Mouse (Mus musculus) adrenal gland (tissue): ENCODE measurements around the gene Dll4.

Experiments
- intact Hi-C: fragments of 180-260 bp; cut with DNase I; formaldehyde crosslinking; loops from one replicate; pipeline ENCODE4 v1.15.1; 2025

Dll4 gene

DNA sequence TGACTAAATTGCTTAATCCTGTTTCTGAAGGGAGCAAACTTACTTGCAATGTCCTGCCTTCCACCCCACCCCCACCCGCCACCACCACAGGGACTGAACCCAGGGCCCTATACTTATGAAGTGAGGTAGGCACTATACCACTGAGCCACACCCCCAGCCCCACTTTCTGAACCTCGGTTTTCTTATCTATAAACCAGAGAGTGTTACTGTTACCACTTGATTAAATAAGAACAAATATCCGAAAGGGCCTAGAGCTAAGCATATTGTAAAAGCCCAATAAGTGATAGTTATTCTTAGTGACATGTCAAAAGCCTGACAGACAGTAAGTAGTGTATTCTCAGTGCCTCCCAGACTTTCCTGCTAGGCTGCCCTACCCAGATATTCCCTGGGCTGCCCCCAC is 21.2 kb upstream of the Dll4 start:
- intact Hi-C loops = loop anchor here (5.0 kb wide), 1 partner anchor 133 kb away; no protein-coding TSS in a partner anchor

DNA sequence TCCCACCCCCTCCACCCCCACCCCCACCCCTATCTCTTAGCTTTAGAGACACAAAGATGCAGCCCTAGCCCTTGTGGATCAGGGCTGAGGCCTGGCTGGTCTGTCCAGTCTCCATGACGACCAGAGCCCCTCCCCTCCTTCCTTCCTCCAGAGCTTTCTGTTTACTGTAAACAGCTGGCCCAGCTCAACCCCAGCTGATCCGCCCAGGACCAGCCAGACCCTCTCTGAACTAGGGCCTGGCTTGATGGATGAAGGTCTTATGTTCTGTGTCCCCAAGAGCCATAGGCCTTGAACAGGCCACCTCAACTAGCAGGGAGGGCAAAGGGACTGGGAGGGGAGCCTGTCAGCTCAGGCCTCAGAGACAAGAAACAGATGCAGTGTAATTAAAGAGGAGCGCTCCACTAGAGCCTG is 20.8 kb upstream of the Dll4 start:
- intact Hi-C loops = loop anchor here (5.0 kb wide), 1 partner anchor 132 kb away; no protein-coding TSS in a partner anchor

DNA sequence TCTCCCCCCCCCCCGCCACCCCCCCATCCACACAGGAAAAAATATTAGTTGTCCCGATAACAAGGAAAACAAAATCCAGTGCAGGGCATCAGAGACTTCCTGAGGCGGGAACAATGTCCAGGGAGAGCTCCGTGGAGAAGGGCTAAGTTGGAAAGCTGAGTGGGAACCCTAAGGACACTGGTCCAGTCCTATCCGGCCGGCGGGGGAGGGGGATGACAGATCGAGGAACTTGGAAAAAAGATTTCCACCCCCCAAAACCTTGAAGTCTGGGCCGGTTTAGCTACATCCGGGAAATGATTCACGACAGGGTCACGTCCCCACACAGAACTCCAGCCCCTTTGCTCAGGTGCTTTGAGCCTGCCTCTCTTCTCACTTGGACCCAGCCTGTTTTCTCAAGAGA is 14.0 kb upstream of the Dll4 start:
- intact Hi-C loops = no loop called here

DNA sequence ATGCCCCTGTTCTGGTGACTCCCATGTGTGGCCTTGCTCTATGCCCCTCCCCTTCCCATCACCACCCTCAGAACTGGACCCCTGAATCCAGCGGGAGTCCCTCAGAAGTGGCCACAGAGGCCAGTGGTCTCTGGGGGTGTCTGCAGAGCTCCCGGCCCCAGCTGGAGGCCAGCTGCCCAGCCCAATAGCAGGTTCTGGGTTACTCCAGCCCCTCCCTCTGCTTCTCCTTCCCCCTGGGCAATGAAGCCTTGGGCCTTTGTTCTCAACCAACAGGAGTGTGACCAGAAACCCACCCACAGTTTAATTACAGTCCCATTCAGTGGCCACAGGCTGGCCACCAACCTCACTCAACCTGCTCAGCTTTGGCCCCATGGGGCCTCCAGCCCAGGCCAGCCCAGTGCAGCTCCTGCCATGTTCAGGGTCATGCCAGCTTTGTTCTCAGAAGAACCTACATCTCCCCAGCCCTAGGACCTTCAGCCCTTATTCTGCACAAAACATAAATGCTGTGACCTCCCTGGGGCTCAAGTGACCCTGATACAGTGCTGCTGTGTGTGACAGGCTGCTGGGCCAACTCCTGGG is 13.1 kb upstream of the Dll4 start:
- intact Hi-C loops = no loop called here

DNA sequence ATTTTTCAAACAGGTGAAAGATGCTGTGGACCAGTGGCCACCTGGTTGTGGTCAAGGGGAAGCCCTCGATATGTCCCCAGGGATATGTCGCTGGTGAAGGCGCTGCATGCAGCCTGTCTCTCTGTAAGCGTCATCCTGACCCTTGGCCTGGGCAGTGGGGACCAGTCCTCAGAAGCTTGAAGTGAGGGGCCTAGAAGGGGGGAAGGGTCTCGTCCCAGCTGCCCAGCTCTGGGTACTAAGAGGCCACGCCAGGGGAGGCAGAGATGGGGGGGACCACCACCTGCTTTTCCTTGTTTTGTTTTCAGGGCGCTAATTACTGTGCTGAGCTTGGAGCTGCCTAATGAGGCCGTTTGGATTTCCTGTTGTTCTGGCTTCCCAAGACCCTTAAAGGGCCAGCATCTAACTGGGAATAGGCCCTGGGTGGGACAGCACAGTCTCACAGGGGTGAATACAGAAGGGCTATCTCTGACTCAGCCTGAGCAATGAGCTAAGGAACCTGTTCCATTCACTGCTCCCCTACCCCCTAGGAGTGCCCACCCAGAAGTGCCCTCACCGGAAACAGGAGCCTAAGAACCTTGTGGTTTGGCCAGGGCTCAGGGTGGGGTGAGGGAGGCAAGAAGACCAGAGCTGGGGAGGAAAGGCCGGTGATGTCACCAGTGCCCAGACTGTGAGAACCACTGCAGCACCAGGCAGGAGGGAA is 11.7 kb upstream of the Dll4 start:
- intact Hi-C loops = no loop called here

DNA sequence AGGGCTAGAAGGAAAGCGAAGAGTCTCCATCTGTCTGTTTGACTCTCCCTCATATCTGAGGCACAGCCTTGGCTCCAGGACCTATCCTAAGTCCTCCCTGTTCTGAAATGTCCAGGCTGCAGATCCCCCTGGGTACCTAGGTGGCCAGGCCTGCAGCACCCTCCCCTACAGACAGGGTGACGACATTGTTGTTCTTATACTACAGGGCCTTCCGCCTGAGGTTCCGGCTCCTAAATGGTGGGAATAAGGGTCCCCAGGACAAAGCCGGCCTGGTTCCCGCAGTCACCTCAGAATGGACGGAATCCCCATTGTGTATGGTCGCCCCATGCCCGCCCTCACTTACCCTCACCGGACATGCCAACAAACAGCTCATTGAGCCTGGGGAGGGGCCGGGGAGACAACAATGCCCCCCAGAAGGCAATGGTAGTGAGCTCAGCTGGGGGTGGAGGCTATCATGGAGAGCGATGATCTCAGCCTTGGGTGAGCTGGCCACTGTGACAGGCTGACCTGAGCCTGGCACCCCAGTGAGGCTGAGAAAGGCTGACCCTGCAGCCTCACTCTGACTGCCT is 10.8 kb upstream of the Dll4 start:
- intact Hi-C loops = no loop called here

DNA sequence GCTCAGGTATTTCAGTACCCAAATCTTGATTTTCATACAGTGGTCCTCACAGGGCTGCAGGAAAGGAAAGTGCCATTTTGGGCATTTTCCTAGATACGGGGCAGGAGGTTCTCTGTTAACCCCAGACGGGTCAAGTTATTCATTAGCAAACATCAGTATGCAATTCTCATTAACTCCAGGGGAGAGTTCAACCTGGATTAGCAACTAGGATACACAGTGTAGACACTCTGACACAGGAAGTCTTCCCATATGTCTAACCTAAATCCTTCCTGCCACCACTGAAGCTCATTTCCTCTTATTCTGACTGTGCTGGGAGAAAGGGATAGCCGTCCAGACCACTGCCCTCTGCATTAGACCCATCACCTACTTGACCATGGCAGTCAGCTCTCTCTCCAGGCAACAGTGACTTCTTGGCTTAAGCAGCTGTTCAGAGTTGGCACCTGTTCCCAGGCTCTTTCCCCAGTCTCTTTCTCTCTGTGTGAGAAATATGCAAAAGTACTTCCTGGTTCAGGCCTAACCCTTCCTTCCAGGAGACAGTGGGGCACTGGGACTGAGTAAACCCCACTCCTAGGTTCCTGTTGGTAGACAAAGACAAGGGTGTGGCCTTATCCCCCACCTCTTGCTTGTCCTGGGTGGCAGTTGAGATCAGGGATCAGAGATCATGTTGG is 7.4 kb upstream of the Dll4 start:
- intact Hi-C loops = no loop called here

DNA sequence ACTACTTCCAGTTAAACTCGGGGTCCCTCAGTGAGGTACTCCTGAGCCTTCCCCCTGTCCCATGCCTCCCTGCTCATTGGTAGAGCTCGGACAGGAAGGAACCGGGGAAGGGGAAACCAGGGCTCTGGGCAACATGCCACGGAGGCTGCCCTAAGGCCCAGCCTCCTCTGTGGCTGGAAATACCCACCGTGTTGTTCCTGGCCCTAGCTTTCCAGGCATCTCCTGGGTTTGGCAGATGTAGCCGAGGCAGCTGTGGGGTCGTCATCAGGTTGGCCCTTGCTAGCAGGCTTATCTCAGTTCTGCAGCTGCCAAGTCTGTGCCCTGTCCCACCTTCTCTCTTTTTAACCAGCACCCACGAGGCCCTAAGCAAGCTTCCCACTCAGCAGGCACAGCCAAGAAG is 5.0 kb upstream of the Dll4 start:
- intact Hi-C loops = no loop called here

DNA sequence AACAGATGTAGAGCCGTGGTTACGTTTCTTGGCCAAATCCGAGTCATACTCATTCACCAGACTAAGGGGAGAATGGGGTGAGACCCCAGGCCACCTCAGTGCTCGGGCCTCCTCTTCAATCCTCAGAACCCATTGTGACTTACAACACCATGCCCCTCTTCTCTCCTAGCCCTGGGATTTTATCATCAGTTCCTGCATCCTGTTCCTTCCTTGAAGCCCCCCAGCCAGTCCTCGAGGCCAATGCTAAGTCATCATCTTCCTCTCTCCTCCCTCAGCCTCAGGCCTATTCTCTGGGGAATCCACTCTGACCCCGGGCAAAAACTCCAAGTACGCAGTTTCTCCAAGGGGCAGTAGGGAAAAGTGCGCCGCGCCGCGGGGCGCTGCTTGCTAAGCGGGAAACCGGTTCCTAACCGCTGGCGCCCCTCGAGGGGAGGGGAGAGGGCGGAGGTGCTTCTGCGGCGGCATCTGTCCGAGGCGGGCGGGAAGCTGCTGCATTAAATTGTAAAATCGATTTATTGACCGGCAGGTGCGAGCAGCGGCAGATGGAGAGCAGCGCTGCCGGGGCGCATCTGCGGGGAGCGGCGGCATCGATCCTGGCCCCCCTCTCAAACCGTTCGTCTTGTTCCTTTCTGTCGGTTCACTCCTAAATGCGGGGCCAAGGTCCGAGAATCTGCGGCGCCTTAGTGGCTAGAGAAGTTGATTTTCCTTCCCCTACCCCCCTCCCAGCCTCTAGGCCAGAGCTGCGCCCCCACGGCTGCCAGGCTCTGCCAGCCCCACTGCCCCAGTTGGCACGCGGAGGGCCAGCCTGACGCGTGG is 3.6 kb upstream of the Dll4 start:
- intact Hi-C loops = no loop called here

DNA sequence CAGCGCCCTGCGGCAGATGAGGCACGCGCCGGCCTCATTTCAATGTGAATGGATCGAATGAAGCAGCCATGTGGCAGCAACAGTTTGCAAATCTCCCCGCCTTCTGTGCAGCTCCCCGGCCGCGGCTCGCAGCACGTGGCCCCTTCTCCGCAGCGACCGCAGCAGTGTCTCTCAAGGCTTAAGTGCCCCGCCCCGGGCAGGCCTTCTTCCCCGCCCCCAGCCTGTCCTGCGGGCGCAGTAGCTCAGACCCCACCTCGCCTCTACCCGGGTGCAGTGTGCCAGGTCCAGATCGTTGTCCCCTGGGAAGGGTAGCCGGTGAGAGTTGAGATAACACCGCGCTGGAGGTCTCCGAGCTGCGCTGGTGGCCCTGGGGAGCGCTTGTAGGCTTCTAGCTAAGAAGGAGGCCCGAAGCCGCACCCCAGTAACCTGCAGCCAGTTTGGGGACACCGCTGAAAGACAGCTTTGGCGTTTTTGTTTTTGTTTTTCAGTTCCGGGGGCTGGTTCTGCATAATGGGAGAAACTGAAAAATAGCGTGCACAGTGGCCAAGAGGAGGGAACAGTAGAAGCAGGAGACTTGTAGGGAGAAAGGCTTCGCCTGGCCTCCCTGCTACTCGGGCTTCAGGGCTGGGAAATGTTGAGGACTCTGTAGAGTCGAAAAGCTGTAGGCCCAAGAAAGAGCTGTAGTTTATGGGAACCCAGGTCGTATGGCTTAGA is 2.8 kb upstream of the Dll4 start:
- intact Hi-C loops = no loop called here

DNA sequence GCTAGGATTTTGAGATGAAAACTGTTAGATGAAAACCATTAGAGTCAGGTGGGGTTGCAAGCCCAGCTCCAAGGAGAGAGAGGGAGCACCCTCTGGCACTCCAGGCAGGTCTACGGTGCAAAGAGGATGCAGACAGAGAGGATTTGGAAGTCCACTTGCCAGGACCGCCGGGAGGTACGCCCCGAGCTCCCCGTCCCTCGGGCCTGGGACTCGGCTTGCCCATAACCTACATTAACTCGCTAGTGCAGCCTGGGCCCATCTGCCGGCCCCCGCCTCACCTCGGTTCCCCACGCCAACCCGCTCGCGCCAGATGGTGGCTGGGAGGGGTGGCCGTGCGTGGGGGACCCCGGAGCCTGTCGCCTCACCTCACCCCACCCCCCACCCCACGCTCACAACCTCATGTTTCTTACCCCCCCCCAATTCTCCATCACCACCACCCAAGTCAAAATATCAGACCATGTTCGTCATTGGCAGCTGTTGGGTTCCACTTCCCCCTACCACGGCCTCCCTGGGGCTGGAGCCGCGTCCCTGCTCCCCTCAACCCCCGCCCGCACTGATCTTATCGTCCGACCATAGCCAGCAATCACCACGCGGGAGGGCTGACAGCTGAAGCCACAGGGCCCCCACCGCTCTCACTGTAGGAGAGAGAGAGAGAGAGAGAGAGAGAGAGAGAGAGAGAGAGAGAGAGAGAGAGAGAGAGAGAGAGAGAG is 1.6 kb upstream of the Dll4 start:
- intact Hi-C loops = no loop called here

DNA sequence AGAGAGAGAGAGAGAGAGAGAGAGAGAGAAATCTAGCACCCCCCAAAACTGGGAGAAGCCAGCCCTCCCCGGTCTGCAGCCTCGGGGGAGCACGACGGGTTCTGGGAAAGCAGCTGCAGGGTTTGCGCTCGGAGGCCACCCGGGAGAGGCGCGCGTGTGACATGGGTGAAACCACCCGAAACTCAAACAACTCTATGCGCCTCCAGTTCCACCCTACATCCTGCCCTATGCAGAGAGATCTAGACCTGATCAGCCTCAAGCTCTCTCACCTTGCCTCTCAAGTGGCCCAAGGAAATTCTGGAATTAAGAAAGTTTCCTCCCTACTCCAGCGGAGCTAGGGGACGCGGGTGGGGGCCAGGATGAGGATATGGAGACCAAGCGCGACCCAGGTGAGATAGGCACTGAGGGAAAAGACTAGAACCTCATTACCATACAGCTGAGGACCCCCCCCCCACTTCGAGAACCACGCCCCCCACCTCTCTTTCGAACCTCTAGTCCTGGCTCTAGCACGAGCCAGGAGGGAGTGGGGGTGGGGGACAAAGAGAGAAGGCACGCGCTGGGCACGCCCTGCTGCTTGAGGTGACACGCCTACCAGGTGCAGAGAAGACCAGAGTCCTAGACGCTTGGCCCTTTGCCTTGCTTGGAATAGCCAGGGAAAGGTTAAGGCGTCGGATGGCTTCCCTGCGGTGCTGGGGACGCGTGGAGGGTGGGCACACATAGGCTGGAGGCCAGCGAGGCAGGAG is 837 bp upstream of the Dll4 start:
- intact Hi-C loops = no loop called here

DNA sequence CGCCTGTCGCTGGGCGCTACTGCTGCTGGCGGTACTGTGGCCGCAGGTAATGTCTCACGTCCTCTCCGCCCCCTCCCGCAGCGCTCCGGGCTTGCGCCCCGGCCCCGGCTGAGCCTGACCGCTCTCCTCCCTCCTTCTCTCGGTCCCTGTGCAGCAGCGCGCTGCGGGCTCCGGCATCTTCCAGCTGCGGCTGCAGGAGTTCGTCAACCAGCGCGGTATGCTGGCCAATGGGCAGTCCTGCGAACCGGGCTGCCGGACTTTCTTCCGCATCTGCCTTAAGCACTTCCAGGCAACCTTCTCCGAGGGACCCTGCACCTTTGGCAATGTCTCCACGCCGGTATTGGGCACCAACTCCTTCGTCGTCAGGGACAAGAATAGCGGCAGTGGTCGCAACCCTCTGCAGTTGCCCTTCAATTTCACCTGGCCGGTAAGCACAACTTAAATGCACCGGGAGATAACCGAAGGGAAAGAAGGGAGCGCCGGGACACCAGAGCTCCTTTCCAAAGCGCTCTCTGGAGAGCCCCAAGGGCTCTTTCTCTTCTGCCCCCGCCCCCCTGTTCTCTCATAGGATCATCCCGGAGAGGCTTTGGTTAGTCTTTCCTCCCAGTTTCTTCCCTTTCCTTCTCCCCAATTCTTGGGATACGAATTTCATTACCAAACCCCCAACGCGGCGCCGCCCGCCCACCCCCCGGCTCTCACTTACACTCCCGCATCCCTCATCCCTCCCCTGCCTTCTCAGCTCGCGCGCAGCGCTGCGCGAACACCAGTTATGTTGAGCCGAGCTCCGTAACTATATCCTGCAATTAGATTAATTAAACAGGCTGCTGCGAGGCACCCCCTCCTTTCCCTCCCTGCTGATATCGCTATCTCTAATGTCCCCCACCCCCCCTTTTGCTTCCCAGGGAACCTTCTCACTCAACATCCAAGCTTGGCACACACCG is 847 bp downstream of the Dll4 start:
- intact Hi-C loops = no loop called here

DNA sequence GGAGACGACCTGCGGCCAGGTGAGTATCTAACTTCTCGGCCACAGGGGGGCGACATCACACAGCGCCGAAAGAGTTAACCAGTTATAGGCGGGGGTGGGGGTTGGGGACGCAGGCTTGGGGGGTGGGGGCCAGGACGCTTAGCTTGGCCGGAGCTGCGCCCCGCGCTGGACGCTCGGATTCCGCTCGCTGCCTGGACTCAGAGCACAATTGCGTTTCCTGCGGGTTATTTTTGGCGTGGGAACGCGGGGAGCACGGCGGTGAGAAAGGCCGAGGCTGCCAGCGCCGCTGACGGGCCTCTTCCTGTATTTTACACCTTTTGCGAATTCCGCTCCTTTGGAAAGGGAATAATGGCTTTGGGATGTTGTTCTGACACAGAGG is 1.5 kb downstream of the Dll4 start:
- intact Hi-C loops = no loop called here

DNA sequence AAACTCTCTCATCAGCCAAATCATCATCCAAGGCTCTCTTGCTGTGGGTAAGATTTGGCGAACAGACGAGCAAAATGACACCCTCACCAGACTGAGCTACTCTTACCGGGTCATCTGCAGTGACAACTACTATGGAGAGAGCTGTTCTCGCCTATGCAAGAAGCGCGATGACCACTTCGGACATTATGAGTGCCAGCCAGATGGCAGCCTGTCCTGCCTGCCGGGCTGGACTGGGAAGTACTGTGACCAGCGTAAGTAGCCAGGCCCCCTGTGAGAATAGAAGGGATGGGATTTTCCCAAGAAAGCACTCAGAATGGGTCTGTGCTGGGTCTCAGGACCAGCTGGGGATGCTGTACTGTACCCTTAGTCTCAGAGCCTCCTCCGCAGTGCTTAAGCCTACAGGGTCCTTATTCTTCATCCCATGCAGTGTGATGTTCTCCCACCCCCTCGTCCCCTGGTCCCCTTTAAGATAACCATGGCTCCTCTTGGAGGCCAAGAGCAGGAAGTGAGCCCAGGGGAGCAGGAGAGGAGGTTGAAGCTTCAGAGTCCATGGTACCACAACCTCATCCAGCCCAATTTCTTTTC is 2.5 kb downstream of the Dll4 start:
- intact Hi-C loops = no loop called here

DNA sequence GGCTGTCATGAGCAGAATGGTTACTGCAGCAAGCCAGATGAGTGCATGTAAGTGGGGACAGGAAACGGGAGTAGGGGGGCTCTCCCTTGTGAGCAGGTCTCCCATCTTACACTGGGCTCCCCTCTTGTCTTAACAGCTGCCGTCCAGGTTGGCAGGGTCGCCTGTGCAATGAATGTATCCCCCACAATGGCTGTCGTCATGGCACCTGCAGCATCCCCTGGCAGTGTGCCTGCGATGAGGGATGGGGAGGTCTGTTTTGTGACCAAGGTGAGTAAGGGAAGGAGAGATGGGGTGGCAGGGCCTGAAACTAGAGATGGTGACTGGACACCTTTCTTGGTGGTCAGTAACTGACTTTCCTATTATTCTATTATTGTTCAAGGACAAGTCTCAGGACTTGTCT is 3.0 kb downstream of the Dll4 start:
- intact Hi-C loops = no loop called here

DNA sequence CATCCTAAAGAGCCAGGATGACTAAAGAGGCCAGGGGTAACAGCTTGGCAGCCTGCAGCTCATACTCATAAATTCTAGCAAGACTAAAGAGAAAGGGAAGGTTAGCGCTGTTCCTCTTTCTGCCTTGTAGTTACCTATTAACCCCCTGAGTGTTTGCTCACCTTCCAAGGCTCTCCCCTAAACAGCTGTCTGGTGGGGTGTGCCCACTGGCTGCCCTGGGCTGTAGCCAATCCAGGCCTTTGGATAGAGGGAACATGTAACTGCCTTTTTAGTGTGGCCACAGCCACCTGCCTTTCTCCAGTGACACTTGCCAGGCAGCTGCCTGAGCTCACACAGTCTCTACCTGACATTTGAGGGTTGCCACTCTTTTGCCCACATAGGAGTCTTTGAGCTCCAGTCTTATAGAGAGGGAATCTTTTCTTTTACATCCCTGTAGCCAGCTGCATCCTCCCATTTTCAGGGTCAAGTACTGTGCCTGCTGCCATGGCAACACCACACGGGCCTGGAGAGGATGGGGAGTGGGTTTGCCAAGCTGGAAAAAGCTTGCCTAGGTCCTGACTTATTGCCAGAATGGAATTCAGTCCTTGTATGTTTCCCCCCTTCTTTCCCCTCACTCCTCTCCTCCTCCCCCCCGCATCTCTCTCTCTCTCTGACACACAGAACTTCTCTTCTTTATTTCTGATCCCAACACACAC is 3.7 kb downstream of the Dll4 start:
- intact Hi-C loops = no loop called here

DNA sequence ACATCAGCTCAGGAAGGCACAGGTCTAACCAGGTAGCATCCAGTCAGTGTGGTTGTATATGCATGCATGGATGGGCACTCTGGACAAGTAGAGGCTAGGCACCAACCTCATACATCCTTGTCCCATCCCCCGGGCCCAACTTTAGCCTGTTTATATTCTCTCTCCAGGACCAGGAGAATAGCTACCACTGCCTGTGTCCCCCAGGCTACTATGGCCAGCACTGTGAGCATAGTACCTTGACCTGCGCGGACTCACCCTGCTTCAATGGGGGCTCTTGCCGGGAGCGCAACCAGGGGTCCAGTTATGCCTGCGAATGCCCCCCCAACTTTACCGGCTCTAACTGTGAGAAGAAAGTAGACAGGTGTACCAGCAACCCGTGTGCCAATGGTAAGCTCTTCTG is 5.2 kb downstream of the Dll4 start:
- intact Hi-C loops = no loop called here
